Mouse (Mus musculus) liver, adult 2 months (tissue): ENCODE measurements around the gene Sfxn5. TPM values are rescaled to one million over a fixed set of nuclear protein-coding genes. Genes with fewer than 3 reads are reported as not detected.

Source experiments
- DNase-seq: peaks from one replicate; pipeline ENCODE4 v3.0.0-alpha.2; 2011; ENCODE audit warnings: low read depth, low spot score; ENCODE audit errors: extremely low read depth
- H3K27ac ChIP-seq: fragments of 200-500 bp; replicated peaks from 2 replicates; pipeline ENCODE4 v1.5.1; 2012; ENCODE audit warnings: low read depth, mild to moderate bottlenecking, control low read depth, inconsistent platforms, low read length; ENCODE audit not compliant: insufficient read depth
- H3K27me3 ChIP-seq: fragments of 200-500 bp; 2 replicates; pipeline ENCODE4 v1.6.1; 2012; ENCODE audit warnings: mild to moderate bottlenecking, moderate library complexity, low read length, inconsistent platforms; ENCODE audit not compliant: control insufficient read depth, insufficient read depth
- H3K36me3 ChIP-seq: fragments of 200-500 bp; 2 replicates; pipeline ENCODE4 v1.6.1; 2012; ENCODE audit warnings: low read length, inconsistent platforms; ENCODE audit not compliant: control insufficient read depth, insufficient read depth
- H3K4me1 ChIP-seq: fragments of 200-500 bp; 2 replicates; pipeline ENCODE4 v1.6.1; 2011; ENCODE audit warnings: low read length; ENCODE audit not compliant: control insufficient read depth, insufficient read depth
- H3K4me3 ChIP-seq: fragments of 200-500 bp; 2 replicates; pipeline ENCODE4 v1.5.1; 2011; ENCODE audit warnings: low read depth, mild to moderate bottlenecking, control low read depth, low read length, moderate library complexity; ENCODE audit not compliant: insufficient read depth
- H3K79me2 ChIP-seq: fragments of 200-500 bp; 2 replicates; pipeline ENCODE4 v1.6.1; 2012; ENCODE audit warnings: inconsistent platforms, mild to moderate bottlenecking, low read length, moderate library complexity; ENCODE audit not compliant: control insufficient read depth, insufficient read depth
- H3K9ac ChIP-seq: fragments of 200-500 bp; 2 replicates; pipeline ENCODE4 v1.6.1; 2012; ENCODE audit warnings: low read depth, mild to moderate bottlenecking, control low read depth, inconsistent platforms, low read length
- CTCF ChIP-seq: fragments of 200-500 bp; IDR thresholded peaks from 2 replicates; pipeline ENCODE4 v1.5.1; 2011; ENCODE audit warnings: low read depth, low read length, control low read depth
- POLR2A ChIP-seq: fragments of 200-500 bp; IDR thresholded peaks from 2 replicates; pipeline ENCODE4 v1.6.1; 2011; ENCODE audit warnings: low read length, control low read depth; ENCODE audit not compliant: insufficient read depth; ENCODE audit errors: extremely low read depth
- WGBS: fragments of 180-500 bp; shearing (Covaris S2); methylation state at CpG from one replicate; pipeline ENCODE4 v1.1.7; 2018; 5-methylcytosine and 5-hydroxymethylcytosine counted together
- polyA plus RNA-seq: library from polyadenylated mRNA; depleted of rRNA; stranded (reverse); fragments of >200 nt; gene quantifications from 2 replicates; pipeline ENCODE4 v1.2.3, GENCODE M21; 2012
- total RNA-seq: library from RNA; depleted of rRNA; stranded (reverse); fragments of >200 nt; gene quantifications from 2 replicates; pipeline ENCODE4 v1.2.3, GENCODE M21; 2014

Gene Sfxn5
- total and polyA plus RNA-seq, 2 experiments, result 23.4 to 23.6 TPM

GRCm38 (mm10) chr6:85329666-85330185, 3.5 kb downstream of the Sfxn5 start:
- peak; percentile 88 for DNase-seq
- H3K27ac ChIP-seq, result peak overlapping the region; percentile 82
- TF ChIP-seq CTCF (no peak), POLR2A (no peak)

GRCm38 (mm10) chr6:85326564-85326963, 6.7 kb downstream of the Sfxn5 start:
- no peak for DNase-seq
- H3K36me3 ChIP-seq, result no peaks in the 10 kb centered on the region
- no peak overlapping the region for H3K9ac ChIP-seq
- H3K27me3 ChIP-seq, result no peaks in the 10 kb centered on the region
- 83% methylated on average over 4 of the region's 4 CpGs for WGBS
- H3K27ac ChIP-seq, result no peak overlapping the region
- peaks cover 12% of the 10 kb centered on the region; the same call in 1 of the 2 replicates for H3K79me2 ChIP-seq
- no peak overlapping the region for H3K4me3 ChIP-seq
- H3K4me1 ChIP-seq, result peaks cover 13% of the 10 kb centered on the region
- TF ChIP-seq POLR2A, result no peak
- no peak for TF ChIP-seq CTCF

More at GRCm38 (mm10) chr6:85329666-85330185, 3.5 kb downstream of the Sfxn5 start:
- Histone ChIP-seq H3K79me2 (peaks cover 4% of the 10 kb centered on the region; the same call in 1 of the 2 replicates), H3K4me1 (peaks cover 15% of the 10 kb centered on the region), H3K27me3 (no peaks in the 10 kb centered on the region), H3K4me3 (no peak overlapping the region), H3K9ac (no peak overlapping the region), H3K36me3 (no peaks in the 10 kb centered on the region)
- 25% methylated on average over 4 of the region's 4 CpGs for WGBS

- TF ChIP-seq POLR2A (no peak), CTCF (no peak)
- 36% methylated on average over 2 of the region's 2 CpGs for WGBS
Observed at GRCm38 (mm10) chr6:85325109-85325508, 8.1 kb downstream of the Sfxn5 start.

GRCm38 (mm10) chr6:85320445-85320866, 12.8 kb downstream of the Sfxn5 start:
- Histone ChIP-seq H3K9ac (no peak overlapping the region), H3K27me3 (no peaks in the 10 kb centered on the region), H3K4me1 (no peaks in the 10 kb centered on the region), H3K4me3 (no peak overlapping the region), H3K79me2 (peaks cover 11% of the 10 kb centered on the region; the same call in 1 of the 2 replicates), H3K27ac (no peak overlapping the region), H3K36me3 (0 out of 2 replicates have a peak, but pooled peaks cover 2% of the 10 kb centered on the region)
- TF ChIP-seq POLR2A (no peak), CTCF (no peak)
- no peak for DNase-seq
- WGBS, result 92% methylated on average over 6 of the region's 6 CpGs

More at GRCm38 (mm10) chr6:85325109-85325508, 8.1 kb downstream of the Sfxn5 start:
- Histone ChIP-seq H3K79me2 (peaks cover 12% of the 10 kb centered on the region; the same call in 1 of the 2 replicates), H3K9ac (no peak overlapping the region), H3K27me3 (no peaks in the 10 kb centered on the region), H3K4me3 (no peak overlapping the region), H3K36me3 (no peaks in the 10 kb centered on the region), H3K4me1 (peaks cover 7% of the 10 kb centered on the region; the same call in 1 of the 2 replicates), H3K27ac (no peak overlapping the region)
- DNase-seq, result no peak

- no peaks in the 10 kb centered on the region for H3K4me1 ChIP-seq
- H3K36me3 ChIP-seq, result 0 out of 2 replicates have a peak, but pooled peaks cover 2% of the 10 kb centered on the region
- TF ChIP-seq POLR2A (no peak), CTCF (no peak)
- 86% methylated on average over 2 of the region's 2 CpGs for WGBS
- no peaks in the 10 kb centered on the region for H3K79me2 ChIP-seq
- no peak for DNase-seq
- no peak overlapping the region for H3K27ac ChIP-seq
- H3K9ac ChIP-seq, result no peak overlapping the region
- no peaks in the 10 kb centered on the region for H3K27me3 ChIP-seq
- no peak overlapping the region for H3K4me3 ChIP-seq
Observed at GRCm38 (mm10) chr6:85316211-85316610, 17.0 kb downstream of the Sfxn5 start.
